Mouse (Mus musculus) kidney, adult 18-20 months (tissue): ENCODE data around the gene Wdr90.
"Not testable (repeated sequence)": the region's sequence is repeated elsewhere in the genome, so short reads cannot be mapped to it uniquely, and the experiment has no call there.

Source experiments
- DNase-seq: peaks from one replicate; pipeline ENCODE4 v3.0.0; 2021

The Wdr90 gene

GRCm38 (mm10) chr17:25877025-25877424 lies 15.7 kb upstream of the Wdr90 start:
- DNase-seq, result no peak

- DNase-seq, result peak; percentile 76
These were observed 15.1 kb upstream of the Wdr90 start for GRCm38 (mm10) chr17:25876347-25876915.

GRCm38 (mm10) chr17:25875171-25876136 lies 14.2 kb upstream of the Wdr90 start:
- peak; percentile 92 for DNase-seq

GRCm38 (mm10) chr17:25874721-25875170 lies 13.4 kb upstream of the Wdr90 start, which contains the start of gene Mettl26:
TSS of gene Mettl26 (plus strand) at chr17:25875074.
- DNase-seq, result peak; percentile 98

GRCm38 (mm10) chr17:25874148-25874720 lies 12.9 kb upstream of the Wdr90 start:
- no peak for DNase-seq

GRCm38 (mm10) chr17:25873405-25874147 lies 12.3 kb upstream of the Wdr90 start:
- no peak for DNase-seq

- no peak for DNase-seq
These were observed 11.4 kb upstream of the Wdr90 start for GRCm38 (mm10) chr17:25872676-25873075.

- DNase-seq, result not testable (repeated sequence)
These were observed 10.3 kb upstream of the Wdr90 start for GRCm38 (mm10) chr17:25871566-25871965.

GRCm38 (mm10) chr17:25869954-25870353 lies 8.7 kb upstream of the Wdr90 start:
- DNase-seq, result no peak

GRCm38 (mm10) chr17:25869498-25869897 lies 8.2 kb upstream of the Wdr90 start:
- no peak for DNase-seq

GRCm38 (mm10) chr17:25868601-25869191 lies 7.4 kb upstream of the Wdr90 start, which contains the start of gene Mcrip2:
TSS of gene Mcrip2 (minus strand) at chr17:25868764.
- DNase-seq, result peak; percentile 90

- DNase-seq, result peak; percentile 83
These were observed 6.7 kb upstream of the Wdr90 start for GRCm38 (mm10) chr17:25867836-25868600.

- DNase-seq, result no peak
These were observed 6.2 kb upstream of the Wdr90 start for GRCm38 (mm10) chr17:25867509-25867835.

- DNase-seq, result no peak
These were observed 4.9 kb upstream of the Wdr90 start for GRCm38 (mm10) chr17:25866172-25866571.

- no peak for DNase-seq
These were observed 4.0 kb upstream of the Wdr90 start for GRCm38 (mm10) chr17:25865288-25865687.

- peak; percentile 46 for DNase-seq
These were observed 3.0 kb upstream of the Wdr90 start for GRCm38 (mm10) chr17:25864311-25864710.

GRCm38 (mm10) chr17:25863681-25864080 lies 2.4 kb upstream of the Wdr90 start:
- peak; percentile 52 for DNase-seq

- DNase-seq, result no peak
These were observed 657 bp upstream of the Wdr90 start for GRCm38 (mm10) chr17:25861704-25862612.

- DNase-seq, result no peak
These were observed 1.1 kb downstream of the Wdr90 start for GRCm38 (mm10) chr17:25860229-25860628.

- peak; percentile 95 for DNase-seq
These were observed 16.9 kb downstream of the Wdr90 start, which contains the start of gene Rhot2 for GRCm38 (mm10) chr17:25844396-25844901. TSS of gene Rhot2 (minus strand) at chr17:25844851.
